In genomic region chr13:3899301-3899700, GRCm38 (mm10) we compare ENCODE assay signal across 29 mouse cellular contexts. TPM values are rescaled to one million over a fixed set of nuclear protein-coding genes. Genes with fewer than 3 reads are reported as not detected.
DNase-seq lines count a peak whose midpoint lies in the region; ATAC-seq and TF ChIP-seq lines count a peak whose summit lies in the region.
"Had no signal": no experiment of that assay in that cellular context is flagged by ENCODE, and none has a peak within 500 bp of the region (broad histone marks: within the 10 kb centered on the region; RNA-seq: fewer than 3 reads in every experiment).

No protein-coding gene starts in this region.

- peaks cover 19% of the 10 kb centered on the region for H3K36me3 ChIP-seq in kidney, embryonic 15.5 days
- no peaks in the 10 kb centered on the region for H3K36me3 ChIP-seq in midbrain, postnatal 0 days (ENCODE audit: insufficient read depth, low read length)
- no peaks in the 10 kb centered on the region for H3K36me3 ChIP-seq in midbrain, embryonic 15.5 days (replicated peaks)

- ATAC-seq in kidney, embryonic 15.5 days (replicated peaks; ENCODE audit: low FRiP score), result no peak
- peak; percentile 29; the same call in 1 of the 2 replicates for ATAC-seq in midbrain, postnatal 0 days (ENCODE audit: low FRiP score)
- no peak for ATAC-seq in midbrain, embryonic 15.5 days (replicated peaks)
- ATAC-seq: forebrain, embryonic 14.5 days; forebrain, embryonic 16.5 days had no signal

- H3K9ac ChIP-seq in kidney, embryonic 15.5 days, result no peak overlapping the region
- H3K9ac ChIP-seq in midbrain, postnatal 0 days (replicated peaks; ENCODE audit: low read length, poor library complexity, severe bottlenecking), result no peak overlapping the region
- no peak overlapping the region for H3K9ac ChIP-seq in midbrain, embryonic 15.5 days
- H3K9ac ChIP-seq: embryonic facial prominence, embryonic 13.5 days; embryonic facial prominence, embryonic 15.5 days; forebrain, embryonic 12.5 days had no signal

- DNase-seq in heart, adult 11 months, result peak; percentile 81
- DNase-seq in heart, postnatal 25 days (ENCODE audit: low spot score), result no peak
- DNase-seq in kidney, adult 11 months, result no peak
- DNase-seq in midbrain, postnatal 0 days (ENCODE audit: low spot score), result no peak
- DNase-seq: adrenal gland, adult 8-10 months; adrenal gland, postnatal 25 days; cerebellum, adult 11 months; cerebellum, adult 18-20 months; cerebellum, adult 8-10 months; cerebellum, adult 9-11 months; cerebellum, postnatal 14 days; cerebellum, postnatal 36 days; embryo, embryonic 11 days had no signal

- H3K4me1 ChIP-seq in kidney, embryonic 15.5 days, result peaks cover 3% of the 10 kb centered on the region; the same call in 1 of the 2 replicates
- no peaks in the 10 kb centered on the region for H3K4me1 ChIP-seq in midbrain, postnatal 0 days (ENCODE audit: insufficient read depth, low read length)
- H3K4me1 ChIP-seq in midbrain, embryonic 15.5 days, result no peaks in the 10 kb centered on the region
- H3K4me1 ChIP-seq: embryonic facial prominence, embryonic 13.5 days; embryonic facial prominence, embryonic 15.5 days; forebrain, embryonic 10.5 days; forebrain, embryonic 12.5 days had no signal

- H3K27ac ChIP-seq in kidney, embryonic 15.5 days, result 0 out of 2 replicates have a peak overlapping the region, but pooled peaks have one; percentile 6
- no peak overlapping the region for H3K27ac ChIP-seq in midbrain, postnatal 0 days (ENCODE audit: low read depth, low read length)
- no peak overlapping the region for H3K27ac ChIP-seq in midbrain, embryonic 15.5 days
- H3K27ac ChIP-seq: embryonic facial prominence, embryonic 13.5 days; embryonic facial prominence, embryonic 15.5 days; forebrain, embryonic 10.5 days; forebrain, embryonic 12.5 days had no signal

- H3K4me3 ChIP-seq in kidney, embryonic 15.5 days (replicated peaks), result no peak overlapping the region
- no peak overlapping the region for H3K4me3 ChIP-seq in midbrain, postnatal 0 days (ENCODE audit: low read depth, low read length)
- H3K4me3 ChIP-seq in midbrain, embryonic 15.5 days, result no peak overlapping the region
- H3K4me3 ChIP-seq: embryonic facial prominence, embryonic 13.5 days; embryonic facial prominence, embryonic 15.5 days; erythroblast, embryonic 14.5 days; forebrain, embryonic 10.5 days; forebrain, embryonic 12.5 days had no signal

- H3K4me2 ChIP-seq in kidney, embryonic 15.5 days, result no peak overlapping the region
- no peak overlapping the region for H3K4me2 ChIP-seq in midbrain, postnatal 0 days (ENCODE audit: low read depth, low read length, poor library complexity, severe bottlenecking)
- H3K4me2 ChIP-seq in midbrain, embryonic 15.5 days, result no peak overlapping the region
- H3K4me2 ChIP-seq: embryonic facial prominence, embryonic 13.5 days; embryonic facial prominence, embryonic 15.5 days; forebrain, embryonic 12.5 days had no signal

- H3K27me3 ChIP-seq in kidney, embryonic 15.5 days, result no peaks in the 10 kb centered on the region
- H3K27me3 ChIP-seq in midbrain, postnatal 0 days (ENCODE audit: insufficient read depth, low read length), result no peaks in the 10 kb centered on the region
- H3K27me3 ChIP-seq in midbrain, embryonic 15.5 days (replicated peaks), result no peaks in the 10 kb centered on the region
- H3K27me3 ChIP-seq: embryonic facial prominence, embryonic 13.5 days; embryonic facial prominence, embryonic 15.5 days; forebrain, embryonic 12.5 days had no signal

- 79% methylated on average over 9 of the region's 9 CpGs for WGBS in kidney, embryonic 15.5 days
- 93% methylated on average over 9 of the region's 9 CpGs for WGBS in midbrain, postnatal 0 days
- WGBS in midbrain, embryonic 15.5 days, result 94% methylated on average over 9 of the region's 9 CpGs

- no peaks in the 10 kb centered on the region for H3K9me3 ChIP-seq in kidney, embryonic 15.5 days (replicated peaks)
- no peaks in the 10 kb centered on the region for H3K9me3 ChIP-seq in midbrain, postnatal 0 days (ENCODE audit: low read length)
- H3K9me3 ChIP-seq in midbrain, embryonic 15.5 days, result no peaks in the 10 kb centered on the region
- H3K9me3 ChIP-seq: embryonic facial prominence, embryonic 13.5 days; embryonic facial prominence, embryonic 15.5 days; forebrain, embryonic 10.5 days; forebrain, embryonic 12.5 days had no signal

- intact Hi-C loops in heart, postnatal 25 days (cut with DNase I), result loop anchor here (5.0 to 10.0 kb wide), 2 partner anchors 103 to 494 kb away; no protein-coding TSS in a partner anchor

- TF ChIP-seq CTCF in midbrain, postnatal 0 days (IDR thresholded peaks at IDR 0.05), result no peak

RNA-seq across cellular contexts. Expression of gene Net1, which starts 18.7 kb away (rescaled TPM):
- total RNA-seq in heart, postnatal 25 days (2021), result 10 to 100 TPM; 19.8 to 20.0 TPM
- 61.6 and 62.9 TPM in 2 replicates for polyA plus RNA-seq in kidney, embryonic 15.5 days (2015; fragmentation: Nextera tagmentation; extraction: Ambion mirVana)
- total RNA-seq in midbrain, postnatal 0 days (2014; rRNA removed), result 16.7 and 17.7 TPM in 2 replicates
- polyA plus RNA-seq in midbrain, postnatal 0 days (2015; fragmentation: Nextera tagmentation; extraction: Ambion mirVana), result 12.3 and 14.3 TPM in 2 replicates
- polyA plus RNA-seq in midbrain, embryonic 15.5 days (2015; fragmentation: Nextera tagmentation; extraction: Ambion mirVana), result 10.7 and 12.2 TPM in 2 replicates

RNA-seq across cellular contexts. Expression of gene Tubal3, which starts 18.8 kb away (rescaled TPM):
- total RNA-seq in heart, postnatal 25 days (2021), result not detected
- polyA plus RNA-seq in kidney, embryonic 15.5 days (2015; fragmentation: Nextera tagmentation; extraction: Ambion mirVana), result not detected in 2 replicates
- total RNA-seq in midbrain, postnatal 0 days (2014; rRNA removed), result not detected in 2 replicates
- polyA plus RNA-seq in midbrain, postnatal 0 days (2015; fragmentation: Nextera tagmentation; extraction: Ambion mirVana), result not detected in 2 replicates
- polyA plus RNA-seq in midbrain, embryonic 15.5 days (2015; fragmentation: Nextera tagmentation; extraction: Ambion mirVana), result not detected in 2 replicates
- total RNA-seq: adrenal gland, adult 8-10 months; adrenal gland, postnatal 25 days; adrenal gland, postnatal 4 days; common myeloid progenitor, adult 5-6 weeks; ES-E14; MEL had no signal
- polyA plus RNA-seq: brain, embryonic 14.5 days; C2C12; embryonic facial prominence, embryonic 11.5 days; embryonic facial prominence, embryonic 13.5 days; embryonic facial prominence, embryonic 15.5 days; erythroblast, embryonic 14.5 days; forebrain, embryonic 10.5 days; forebrain, embryonic 12.5 days; forebrain, embryonic 14.5 days had no signal

RNA-seq across cellular contexts. Expression of gene Calm5, which starts 45.3 kb away (rescaled TPM):
- not detected for total RNA-seq in heart, postnatal 25 days (2021)
- polyA plus RNA-seq in kidney, embryonic 15.5 days (2015; fragmentation: Nextera tagmentation; extraction: Ambion mirVana), result not detected in 2 replicates
- total RNA-seq in midbrain, postnatal 0 days (2014; rRNA removed), result not detected in 2 replicates
- not detected in 2 replicates for polyA plus RNA-seq in midbrain, postnatal 0 days (2015; fragmentation: Nextera tagmentation; extraction: Ambion mirVana)
- polyA plus RNA-seq in midbrain, embryonic 15.5 days (2015; fragmentation: Nextera tagmentation; extraction: Ambion mirVana), result not detected in 2 replicates
- total RNA-seq: adrenal gland, adult 8-10 months; adrenal gland, postnatal 25 days; adrenal gland, postnatal 4 days; common myeloid progenitor, adult 5-6 weeks; ES-E14; MEL had no signal
- polyA plus RNA-seq: brain, embryonic 14.5 days; C2C12; embryonic facial prominence, embryonic 11.5 days; embryonic facial prominence, embryonic 13.5 days; erythroblast, embryonic 14.5 days; forebrain, embryonic 10.5 days; forebrain, embryonic 12.5 days; forebrain, embryonic 14.5 days; forebrain, embryonic 16.5 days had no signal

RNA-seq across cellular contexts. Expression of gene Ucn3, which starts 45.8 kb away (rescaled TPM):
- not detected for total RNA-seq in heart, postnatal 25 days (2021)
- polyA plus RNA-seq in kidney, embryonic 15.5 days (2015; fragmentation: Nextera tagmentation; extraction: Ambion mirVana), result not detected in 2 replicates
- 0.14 and 0.71 TPM in 2 replicates for total RNA-seq in midbrain, postnatal 0 days (2014; rRNA removed)
- polyA plus RNA-seq in midbrain, postnatal 0 days (2015; fragmentation: Nextera tagmentation; extraction: Ambion mirVana), result 0.27 and 0.29 TPM in 2 replicates
- not detected in 2 replicates for polyA plus RNA-seq in midbrain, embryonic 15.5 days (2015; fragmentation: Nextera tagmentation; extraction: Ambion mirVana)
- total RNA-seq: adrenal gland, adult 8-10 months; adrenal gland, postnatal 25 days; common myeloid progenitor, adult 5-6 weeks; ES-E14; MEL had no signal
- polyA plus RNA-seq: C2C12; embryonic facial prominence, embryonic 11.5 days; embryonic facial prominence, embryonic 13.5 days; embryonic facial prominence, embryonic 15.5 days; erythroblast, embryonic 14.5 days; forebrain, embryonic 10.5 days; forebrain, embryonic 12.5 days; forebrain, embryonic 14.5 days had no signal
